Mouse (Mus musculus) hindbrain, embryonic 14.5 days (tissue): ENCODE results near the gene Cldn2. TPM values are rescaled to one million over a fixed set of nuclear protein-coding genes. Genes with fewer than 3 reads are reported as not detected.

Experiments used
- ATAC-seq: fragments of 200-750 bp; cut with Nextera tagmentation; 2 replicates; pipeline ENCODE4 v1.8.0; 2017; ENCODE audit warnings: moderate number of reproducible peaks, mild to moderate bottlenecking, moderate TSS enrichment, moderate library complexity; ENCODE audit not compliant: low FRiP score
- DNase-seq: peaks from one replicate; pipeline ENCODE4 v3.0.0-alpha.2; 2015; ENCODE audit warnings: low spot score
- H3K27ac ChIP-seq: fragments of 300-500 bp; sonication (generic); 2 replicates; pipeline ENCODE4 v1.5.1; 2014; ENCODE audit warnings: mild to moderate bottlenecking, moderate library complexity
- H3K27me3 ChIP-seq: fragments of 300-500 bp; sonication (generic); 2 replicates; pipeline ENCODE4 v1.6.1; 2014; ENCODE audit warnings: mild to moderate bottlenecking, low read length, mixed read lengths; ENCODE audit not compliant: control insufficient read depth, insufficient read depth
- H3K36me3 ChIP-seq: fragments of 300-500 bp; sonication (generic); replicated peaks from 2 replicates; pipeline ENCODE4 v1.6.1; 2014; ENCODE audit not compliant: control insufficient read depth, insufficient read depth
- H3K4me1 ChIP-seq: fragments of 300-500 bp; sonication (generic); replicated peaks from 2 replicates; pipeline ENCODE4 v1.6.1; 2014; ENCODE audit warnings: antibody characterized with exemption, low read length, mixed read lengths; ENCODE audit not compliant: control insufficient read depth, insufficient read depth
- H3K4me2 ChIP-seq: fragments of 300-500 bp; sonication (generic); replicated peaks from 2 replicates; pipeline ENCODE4 v1.6.1; 2014; ENCODE audit warnings: mild to moderate bottlenecking, moderate library complexity
- H3K4me3 ChIP-seq: fragments of 300-500 bp; sonication (generic); replicated peaks from 2 replicates; pipeline ENCODE4 v1.5.1; 2014; ENCODE audit warnings: mild to moderate bottlenecking, low read length
- H3K9ac ChIP-seq: fragments of 300-500 bp; sonication (generic); 2 replicates; pipeline ENCODE4 v1.6.1; 2014
- H3K9me3 ChIP-seq: fragments of 300-500 bp; sonication (generic); 2 replicates; pipeline ENCODE4 v1.6.1; 2016; ENCODE audit warnings: low read length; ENCODE audit not compliant: control insufficient read depth
- WGBS: fragments of 180-500 bp; shearing (Covaris S2); extraction: QIAGEN DNeasy Blood & Tissue Kit; methylation state at CpG from one replicate; pipeline ENCODE4 v1.1.7; 2014; 5-methylcytosine and 5-hydroxymethylcytosine counted together
- polyA plus RNA-seq: library from polyadenylated mRNA; unstranded; fragments of >200 nt; fragmentation: Nextera tagmentation; extraction: Ambion mirVana; gene quantifications from 2 replicates; pipeline ENCODE4 v1.2.1, GENCODE M21; 2014

Cldn2 gene
- polyA plus RNA-seq, 1 experiment from 2014 or later: 1.2 TPM

DNA sequence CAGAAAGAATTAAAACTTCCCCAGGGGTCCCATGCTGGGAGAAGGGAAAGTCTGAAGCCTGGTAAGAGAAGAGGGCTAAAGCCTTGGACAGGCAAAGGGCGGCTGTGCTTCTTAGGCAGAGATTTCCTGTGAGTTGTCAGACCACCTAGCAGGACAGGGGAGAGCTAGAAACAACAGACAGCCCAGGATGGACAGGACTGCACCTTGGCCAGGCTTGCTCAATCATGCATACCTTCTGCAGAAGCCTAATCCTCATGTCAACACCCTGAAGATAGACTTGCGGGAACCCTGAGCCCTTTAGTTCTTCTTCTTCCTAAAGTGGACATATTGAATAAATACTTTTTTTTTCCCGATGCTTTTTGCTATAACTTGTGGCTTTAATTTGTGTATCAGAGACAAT, 675 bp upstream of the Cldn2 start:
- no peak overlapping the region for H3K27ac ChIP-seq
- H3K36me3 ChIP-seq: no peaks in the 10 kb centered on the region
- no peaks in the 10 kb centered on the region for H3K27me3 ChIP-seq
- H3K4me3 ChIP-seq: no peak overlapping the region
- H3K4me1 ChIP-seq: no peaks in the 10 kb centered on the region
- 81% methylated on average over 3 of the region's 3 CpGs for whole genome bisulfite sequencing
- H3K4me2 ChIP-seq: no peak overlapping the region
- H3K9me3 ChIP-seq: no peaks in the 10 kb centered on the region
- DNase-seq: no peak
- no peak overlapping the region for H3K9ac ChIP-seq
- ATAC-seq: no peak

GRCm38 (mm10) chrX:139803028-139803427, 2.4 kb downstream of the Cldn2 start:
- H3K36me3 ChIP-seq: no peaks in the 10 kb centered on the region
- no peaks in the 10 kb centered on the region for H3K9me3 ChIP-seq
- no peak for ATAC-seq
- 68% methylated on average over 2 of the region's 2 CpGs for WGBS
- H3K27ac ChIP-seq: no peak overlapping the region
- H3K9ac ChIP-seq: no peak overlapping the region
- H3K4me2 ChIP-seq: no peak overlapping the region
- DNase-seq: no peak
- no peak overlapping the region for H3K4me3 ChIP-seq
- no peaks in the 10 kb centered on the region for H3K27me3 ChIP-seq
- H3K4me1 ChIP-seq: no peaks in the 10 kb centered on the region

DNA sequence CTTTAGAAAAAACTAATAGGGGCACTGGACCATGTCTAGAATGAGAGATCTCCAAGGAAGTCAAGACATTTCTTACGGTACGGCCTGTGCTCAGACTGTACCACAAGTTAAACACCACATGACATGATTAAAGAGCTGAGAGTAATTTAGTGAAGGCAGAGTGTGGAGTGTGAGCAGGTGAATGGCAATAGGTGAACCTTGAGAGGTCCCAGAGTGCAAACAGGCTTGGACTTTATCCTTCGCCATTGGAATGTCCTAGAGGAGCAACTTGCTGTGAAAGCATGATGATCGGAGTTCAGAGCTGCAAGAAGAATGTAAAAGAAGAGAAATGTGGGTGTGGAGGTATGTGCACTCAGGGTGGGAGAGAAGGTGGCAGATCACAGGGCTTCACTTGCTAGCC, 5.3 kb downstream of the Cldn2 start:
- no peak overlapping the region for H3K4me2 ChIP-seq
- no peak for DNase-seq
- no peak overlapping the region for H3K27ac ChIP-seq
- WGBS: 92% methylated on average over 4 of the region's 4 CpGs
- H3K4me3 ChIP-seq: no peak overlapping the region
- H3K36me3 ChIP-seq: no peaks in the 10 kb centered on the region
- no peak overlapping the region for H3K9ac ChIP-seq
- no peaks in the 10 kb centered on the region for H3K4me1 ChIP-seq
- no peaks in the 10 kb centered on the region for H3K9me3 ChIP-seq
- ATAC-seq: no peak
- H3K27me3 ChIP-seq: peaks cover 6% of the 10 kb centered on the region; the same call in 1 of the 2 replicates

DNA sequence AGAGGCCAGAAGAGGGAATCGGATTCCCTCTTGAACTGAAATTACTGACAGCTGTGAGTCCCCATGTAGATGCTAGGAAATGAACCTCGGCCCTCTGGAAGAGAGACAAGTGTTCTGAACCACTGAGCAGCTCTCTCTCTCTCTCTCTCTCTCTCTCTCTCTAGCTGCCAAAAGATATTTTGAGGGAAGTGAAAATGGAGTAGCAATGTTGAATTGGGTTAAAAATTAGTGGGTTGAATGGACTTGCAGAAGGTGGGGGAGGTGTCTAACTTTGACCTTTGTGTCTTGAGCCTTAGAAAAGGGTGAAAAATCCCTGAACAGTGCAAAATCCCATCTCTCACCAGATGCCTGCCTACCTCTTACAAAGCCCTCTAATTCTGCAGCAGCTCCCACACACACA, 6.8 kb downstream of the Cldn2 start:
- H3K9ac ChIP-seq: no peak overlapping the region
- H3K27ac ChIP-seq: no peak overlapping the region
- H3K4me2 ChIP-seq: no peak overlapping the region
- no peak for ATAC-seq
- no peaks in the 10 kb centered on the region for H3K9me3 ChIP-seq
- H3K36me3 ChIP-seq: no peaks in the 10 kb centered on the region
- WGBS: 72% methylated on average over 2 of the region's 2 CpGs
- H3K4me1 ChIP-seq: no peaks in the 10 kb centered on the region
- no peak overlapping the region for H3K4me3 ChIP-seq
- H3K27me3 ChIP-seq: peaks cover 6% of the 10 kb centered on the region; the same call in 1 of the 2 replicates
- DNase-seq: no peak

GRCm38 (mm10) chrX:139808085-139808484, 7.5 kb downstream of the Cldn2 start:
- ATAC-seq: peak; percentile 79; the same call in 1 of the 2 replicates
- WGBS: 45% methylated on average over 4 of the region's 4 CpGs
- H3K27ac ChIP-seq: no peak overlapping the region
- H3K9me3 ChIP-seq: no peaks in the 10 kb centered on the region
- no peak overlapping the region for H3K9ac ChIP-seq
- H3K4me3 ChIP-seq: no peak overlapping the region
- H3K4me1 ChIP-seq: no peaks in the 10 kb centered on the region
- peak; percentile 28 for DNase-seq
- no peaks in the 10 kb centered on the region for H3K36me3 ChIP-seq
- peaks cover 6% of the 10 kb centered on the region; the same call in 1 of the 2 replicates for H3K27me3 ChIP-seq
- H3K4me2 ChIP-seq: no peak overlapping the region

GRCm38 (mm10) chrX:139808501-139808900, 7.9 kb downstream of the Cldn2 start:
- Histone ChIP-seq H3K4me3 (no peak overlapping the region), H3K36me3 (no peaks in the 10 kb centered on the region), H3K4me1 (no peaks in the 10 kb centered on the region), H3K27ac (no peak overlapping the region), H3K27me3 (peaks cover 8% of the 10 kb centered on the region; the same call in 1 of the 2 replicates), H3K9me3 (no peaks in the 10 kb centered on the region), H3K4me2 (no peak overlapping the region), H3K9ac (no peak overlapping the region)
- 80% methylated on average over 10 of the region's 10 CpGs for WGBS
- ATAC-seq (peak; percentile 21; the same call in 1 of the 2 replicates), DNase-seq (no peak)

DNA sequence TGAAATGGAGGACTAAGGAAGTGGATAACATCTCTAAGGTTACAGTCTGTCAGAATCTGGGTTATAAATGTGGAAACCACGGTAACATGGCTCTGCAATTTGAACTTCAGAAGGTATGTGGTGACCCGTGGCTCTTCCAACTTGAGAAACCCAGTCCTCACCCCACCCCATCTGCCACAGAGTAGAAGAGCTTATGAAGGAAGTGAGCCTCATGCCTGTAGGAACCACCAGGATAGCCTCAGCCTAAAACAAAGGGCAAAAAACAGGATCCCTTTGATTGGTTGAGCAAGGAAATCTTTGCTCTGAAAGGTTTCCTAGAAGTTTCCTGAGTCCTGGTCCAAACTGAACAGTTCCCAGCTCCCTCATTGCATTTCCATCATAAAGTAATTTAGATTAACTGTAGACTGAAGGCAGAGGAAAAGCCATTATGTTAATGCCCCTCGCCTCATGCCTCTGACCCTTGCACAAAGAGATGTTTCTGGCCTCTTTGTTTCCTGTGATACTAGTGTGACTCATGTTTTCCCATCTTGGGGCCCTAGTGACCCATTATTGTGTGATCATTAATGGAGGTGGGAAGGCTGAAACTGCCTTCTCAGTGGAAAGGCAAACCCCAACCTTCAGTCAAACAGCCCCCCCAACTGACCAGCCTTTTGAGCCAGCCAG, 12.1 kb downstream of the Cldn2 start:
- 66% methylated on average over 3 of the region's 3 CpGs for WGBS
- no peaks in the 10 kb centered on the region for H3K4me1 ChIP-seq

DNA sequence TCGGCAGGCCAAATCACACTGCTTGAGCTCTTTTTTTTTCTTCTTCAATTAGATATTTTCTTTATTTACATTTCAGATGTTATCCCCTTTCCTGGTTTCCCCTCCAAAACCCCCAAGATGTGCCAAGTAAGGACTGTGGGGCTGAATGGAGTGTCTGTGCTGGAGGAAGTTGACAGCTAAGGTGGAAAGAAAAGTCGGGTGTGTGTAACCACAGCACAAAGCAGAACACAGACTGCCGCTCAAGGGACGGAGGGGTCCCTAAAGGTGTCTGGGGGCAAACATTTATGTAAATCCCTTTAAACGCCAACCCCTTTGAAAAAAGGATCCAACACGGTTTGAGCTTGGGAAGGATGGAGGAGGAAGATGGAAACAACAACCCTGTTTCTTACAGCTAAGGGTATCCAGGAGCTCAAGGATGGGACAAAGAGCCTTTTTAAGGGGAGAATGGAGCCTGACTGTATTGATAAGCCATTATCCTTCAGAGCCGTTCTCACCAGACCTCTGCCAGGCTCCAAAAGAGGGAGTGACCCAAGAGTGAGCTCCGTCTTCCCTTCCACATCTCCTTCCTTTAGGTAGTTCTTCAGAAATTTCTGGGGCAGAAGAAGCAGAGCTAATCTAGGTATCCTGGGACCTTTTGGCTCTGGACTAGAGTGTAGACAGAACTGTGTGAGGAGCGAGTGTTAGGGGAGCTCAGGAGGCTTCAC, 12.8 kb downstream of the Cldn2 start:
- Histone ChIP-seq H3K4me3 (no peak overlapping the region), H3K9ac (no peak overlapping the region), H3K36me3 (no peaks in the 10 kb centered on the region), H3K4me1 (no peaks in the 10 kb centered on the region), H3K4me2 (no peak overlapping the region), H3K27ac (no peak overlapping the region), H3K27me3 (peaks cover 17% of the 10 kb centered on the region; the same call in 1 of the 2 replicates), H3K9me3 (no peaks in the 10 kb centered on the region)
- whole genome bisulfite sequencing: 66% methylated on average over 9 of the region's 9 CpGs
- ATAC-seq: no peak
- DNase-seq: no peak

More for the DNA sequence above, 12.1 kb downstream of the Cldn2 start:
- no peak overlapping the region for H3K4me3 ChIP-seq
- no peak for ATAC-seq
- H3K36me3 ChIP-seq: no peaks in the 10 kb centered on the region
- H3K9me3 ChIP-seq: no peaks in the 10 kb centered on the region
- H3K4me2 ChIP-seq: no peak overlapping the region
- DNase-seq: no peak
- H3K27me3 ChIP-seq: peaks cover 17% of the 10 kb centered on the region; the same call in 1 of the 2 replicates
- no peak overlapping the region for H3K27ac ChIP-seq
- H3K9ac ChIP-seq: no peak overlapping the region

GRCm38 (mm10) chrX:139814018-139814635, 13.5 kb downstream of the Cldn2 start:
- no peak overlapping the region for H3K9ac ChIP-seq
- H3K36me3 ChIP-seq: no peaks in the 10 kb centered on the region
- H3K9me3 ChIP-seq: no peaks in the 10 kb centered on the region
- WGBS: 95% methylated on average over 8 of the region's 8 CpGs
- no peak overlapping the region for H3K27ac ChIP-seq
- DNase-seq (no peak), ATAC-seq (no peak)
- peaks cover 17% of the 10 kb centered on the region; the same call in 1 of the 2 replicates for H3K27me3 ChIP-seq
- H3K4me2 ChIP-seq: no peak overlapping the region
- no peaks in the 10 kb centered on the region for H3K4me1 ChIP-seq
- H3K4me3 ChIP-seq: no peak overlapping the region
